Mouse (Mus musculus) intestine, embryonic 16.5 days (tissue): ENCODE results near the gene Parp12. TPM values are rescaled to one million over a fixed set of nuclear protein-coding genes. Genes with fewer than 3 reads are reported as not detected.

Experiments
- ATAC-seq: fragments of 200-750 bp; cut with Nextera tagmentation; 2 replicates; pipeline ENCODE4 v1.8.0; 2017; ENCODE audit warnings: moderate TSS enrichment, moderate library complexity
- H3K27ac ChIP-seq: fragments of 300-500 bp; sonication (generic); 2 replicates; pipeline ENCODE4 v1.5.1; 2014; ENCODE audit warnings: mild to moderate bottlenecking, low read length
- H3K27me3 ChIP-seq: fragments of 300-500 bp; sonication (generic); replicated peaks from 2 replicates; pipeline ENCODE4 v1.6.1; 2014; ENCODE audit warnings: low read length, control low read depth, mixed read lengths; ENCODE audit not compliant: control insufficient read depth, insufficient read depth
- H3K36me3 ChIP-seq: fragments of 300-500 bp; sonication (generic); 2 replicates; pipeline ENCODE4 v1.6.1; 2014; ENCODE audit warnings: low read length, control low read depth; ENCODE audit not compliant: control insufficient read depth, insufficient read depth
- H3K4me1 ChIP-seq: fragments of 300-500 bp; sonication (generic); 2 replicates; pipeline ENCODE4 v1.6.1; 2014; ENCODE audit warnings: low read length, control low read depth, mixed read lengths; ENCODE audit not compliant: control insufficient read depth, insufficient read depth
- H3K4me2 ChIP-seq: fragments of 300-500 bp; sonication (generic); 2 replicates; pipeline ENCODE4 v1.6.1; 2014; ENCODE audit warnings: low read depth, low read length, control low read depth
- H3K4me3 ChIP-seq: fragments of 300-500 bp; sonication (generic); 2 replicates; pipeline ENCODE4 v1.5.1; 2014; ENCODE audit warnings: mild to moderate bottlenecking, low read length
- H3K9ac ChIP-seq: fragments of 300-500 bp; sonication (generic); 2 replicates; pipeline ENCODE4 v1.6.1; 2014; ENCODE audit warnings: low read depth, low read length
- H3K9me3 ChIP-seq: fragments of 300-500 bp; sonication (generic); 2 replicates; pipeline ENCODE4 v1.6.1; 2016; ENCODE audit warnings: low read length, control low read depth; ENCODE audit not compliant: control insufficient read depth
- WGBS: fragments of 180-500 bp; shearing (Covaris S2); extraction: QIAGEN DNeasy Blood & Tissue Kit; methylation state at CpG from one replicate; pipeline ENCODE4 v1.1.7; 2014; 5-methylcytosine and 5-hydroxymethylcytosine counted together
- polyA plus RNA-seq: library from polyadenylated mRNA; unstranded; fragments of >200 nt; fragmentation: Nextera tagmentation; extraction: Ambion mirVana; gene quantifications from 2 replicates; pipeline ENCODE4 v1.2.1, GENCODE M21; 2015

Gene Parp12
- polyA plus RNA-seq, 1 experiment from 2014 or later, result 6.2 TPM

DNA sequence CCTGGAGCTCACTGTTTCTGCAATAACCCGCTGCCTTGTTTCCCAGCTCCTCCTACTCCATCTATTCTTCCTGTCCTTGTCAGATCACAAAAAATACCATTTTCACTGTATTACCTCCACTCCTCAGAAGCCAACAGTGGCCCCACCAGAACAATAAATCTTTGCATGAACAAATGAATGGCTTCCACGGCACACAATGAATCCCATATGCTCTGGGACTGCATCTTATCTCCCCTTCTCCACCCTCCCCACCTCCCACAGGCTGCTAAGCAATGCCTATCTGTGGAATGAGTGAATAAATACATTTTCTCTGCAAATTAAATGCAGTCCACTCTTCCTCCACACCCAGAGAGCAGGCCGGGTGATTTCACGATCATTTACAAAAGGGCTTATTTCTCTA, 57.0 kb downstream of the Parp12 start:
- ATAC-seq, result no peak
- Histone ChIP-seq H3K9ac (no peak overlapping the region), H3K27me3 (no peaks in the 10 kb centered on the region), H3K9me3 (no peaks in the 10 kb centered on the region), H3K4me3 (no peak overlapping the region), H3K4me2 (no peak overlapping the region), H3K4me1 (peaks cover 14% of the 10 kb centered on the region; the same call in 1 of the 2 replicates), H3K27ac (no peak overlapping the region), H3K36me3 (no peaks in the 10 kb centered on the region)
- WGBS, result 37% methylated on average over 4 of the region's 4 CpGs

DNA sequence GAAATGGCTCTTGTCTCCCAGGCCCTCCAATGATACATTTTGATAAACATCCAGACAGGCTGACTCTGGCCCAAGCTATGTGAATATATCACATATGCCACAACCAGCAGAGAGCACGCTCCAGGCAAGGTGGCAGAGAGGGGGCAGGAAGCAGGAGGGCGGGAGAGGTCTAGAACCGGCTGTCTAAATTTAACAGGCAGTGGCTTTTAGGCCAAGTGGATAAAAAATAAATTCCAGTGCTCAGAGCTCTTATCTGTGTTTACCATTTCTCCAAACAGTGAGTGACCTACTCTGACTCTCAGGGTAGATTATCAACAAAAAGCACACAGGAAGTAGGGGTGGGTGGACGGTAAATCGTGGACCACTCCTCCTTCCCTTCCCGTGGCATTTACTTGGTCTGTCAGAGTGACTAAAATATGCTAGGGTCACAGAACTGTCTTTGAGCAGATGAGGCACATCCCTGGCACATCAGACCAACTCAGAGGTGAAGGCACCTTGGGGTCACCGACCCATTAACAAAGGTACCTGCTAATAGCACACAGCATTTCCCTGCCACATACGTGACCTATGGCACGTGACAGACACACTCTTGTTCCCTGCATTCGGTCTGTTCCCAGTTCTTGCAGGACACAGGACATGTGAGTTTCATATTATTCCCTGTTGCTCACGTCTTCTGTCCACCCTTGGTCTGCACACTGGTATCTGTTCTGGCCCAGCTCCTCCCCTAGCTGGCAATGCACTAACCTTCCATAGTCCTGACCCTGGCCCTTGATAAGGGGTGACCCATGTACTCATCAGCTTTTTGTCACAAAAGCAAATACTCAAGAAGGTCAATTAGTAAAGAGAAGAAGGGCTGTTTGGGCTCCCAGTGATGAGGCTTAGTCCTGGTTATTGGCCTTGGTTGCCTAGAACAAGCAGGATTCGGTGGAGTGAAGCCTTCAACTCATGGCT, 58.3 kb downstream of the Parp12 start:
- peak; percentile 47 for ATAC-seq
- H3K27me3 ChIP-seq, result no peaks in the 10 kb centered on the region
- no peak overlapping the region for H3K27ac ChIP-seq
- no peak overlapping the region for H3K4me3 ChIP-seq
- no peak overlapping the region for H3K4me2 ChIP-seq
- peaks cover 19% of the 10 kb centered on the region for H3K4me1 ChIP-seq
- H3K9ac ChIP-seq, result no peak overlapping the region
- WGBS, result 38% methylated on average over 12 of the region's 12 CpGs
- no peaks in the 10 kb centered on the region for H3K9me3 ChIP-seq
- no peaks in the 10 kb centered on the region for H3K36me3 ChIP-seq

GRCm38 (mm10) chr6:39058936-39059335, 59.2 kb downstream of the Parp12 start:
- Histone ChIP-seq H3K4me1 (peaks cover 19% of the 10 kb centered on the region), H3K4me3 (no peak overlapping the region), H3K27ac (no peak overlapping the region), H3K27me3 (no peaks in the 10 kb centered on the region), H3K9ac (no peak overlapping the region), H3K36me3 (no peaks in the 10 kb centered on the region), H3K4me2 (no peak overlapping the region), H3K9me3 (no peaks in the 10 kb centered on the region)
- 20% methylated on average over 3 of the region's 3 CpGs for WGBS
- ATAC-seq, result no peak

- H3K4me2 ChIP-seq, result no peak overlapping the region
- H3K9me3 ChIP-seq, result no peaks in the 10 kb centered on the region
- no peak overlapping the region for H3K9ac ChIP-seq
- no peaks in the 10 kb centered on the region for H3K27me3 ChIP-seq
- 47% methylated on average over 3 of the region's 3 CpGs for WGBS
- peaks cover 19% of the 10 kb centered on the region for H3K4me1 ChIP-seq
- H3K36me3 ChIP-seq, result no peaks in the 10 kb centered on the region
- no peak for ATAC-seq
- H3K27ac ChIP-seq, result no peak overlapping the region
- H3K4me3 ChIP-seq, result no peak overlapping the region
Measured at GRCm38 (mm10) chr6:39058389-39058788, 59.8 kb downstream of the Parp12 start.

DNA sequence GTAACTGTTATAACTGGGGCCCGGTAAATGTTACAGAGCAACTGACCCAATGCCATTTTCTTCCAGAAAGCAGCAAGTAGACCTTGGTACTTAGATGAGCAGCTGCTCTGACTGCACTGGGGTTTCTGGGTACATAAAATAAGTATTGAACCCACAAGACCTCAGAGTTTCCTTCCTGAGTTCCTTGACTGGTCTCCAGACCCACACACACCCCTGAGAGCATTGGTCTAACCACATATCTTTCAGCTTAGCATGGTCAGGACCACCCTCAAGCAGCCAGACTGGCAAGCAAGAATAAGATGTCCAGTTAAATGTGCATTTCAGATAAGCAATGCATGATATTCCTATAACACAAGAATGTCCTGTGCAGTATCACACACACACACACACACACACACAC, 61.0 kb downstream of the Parp12 start:
- Histone ChIP-seq H3K4me1 (peaks cover 19% of the 10 kb centered on the region), H3K9ac (no peak overlapping the region), H3K4me3 (no peak overlapping the region), H3K9me3 (no peaks in the 10 kb centered on the region), H3K27me3 (no peaks in the 10 kb centered on the region), H3K36me3 (no peaks in the 10 kb centered on the region), H3K27ac (no peak overlapping the region), H3K4me2 (no peak overlapping the region)
- WGBS, result 68% methylated on average over 1 of the region's 1 CpGs
- no peak for ATAC-seq

DNA sequence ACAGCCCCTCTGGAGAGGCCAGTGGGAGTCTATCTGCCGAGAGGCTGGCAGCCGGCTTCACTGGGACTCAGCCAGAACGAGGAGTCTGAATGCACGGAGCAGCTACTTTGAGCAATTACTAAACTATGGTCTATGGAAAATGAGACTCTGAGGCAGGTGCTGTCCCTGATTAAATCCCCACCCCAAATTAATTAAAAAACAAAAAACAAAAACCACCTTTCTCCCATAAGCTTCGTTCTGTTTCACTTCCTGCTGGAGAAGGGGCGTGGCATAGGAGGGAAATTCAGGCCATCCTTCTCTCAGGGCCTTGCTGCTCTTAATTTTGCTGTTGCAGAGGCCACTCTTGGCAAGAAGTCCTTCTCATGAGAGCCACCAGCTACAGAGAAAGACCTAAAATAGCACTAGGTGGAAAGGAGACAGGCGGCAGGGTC, 62.3 kb downstream of the Parp12 start:
- no peak overlapping the region for H3K4me3 ChIP-seq
- 51% methylated on average over 7 of the region's 7 CpGs for WGBS

DNA sequence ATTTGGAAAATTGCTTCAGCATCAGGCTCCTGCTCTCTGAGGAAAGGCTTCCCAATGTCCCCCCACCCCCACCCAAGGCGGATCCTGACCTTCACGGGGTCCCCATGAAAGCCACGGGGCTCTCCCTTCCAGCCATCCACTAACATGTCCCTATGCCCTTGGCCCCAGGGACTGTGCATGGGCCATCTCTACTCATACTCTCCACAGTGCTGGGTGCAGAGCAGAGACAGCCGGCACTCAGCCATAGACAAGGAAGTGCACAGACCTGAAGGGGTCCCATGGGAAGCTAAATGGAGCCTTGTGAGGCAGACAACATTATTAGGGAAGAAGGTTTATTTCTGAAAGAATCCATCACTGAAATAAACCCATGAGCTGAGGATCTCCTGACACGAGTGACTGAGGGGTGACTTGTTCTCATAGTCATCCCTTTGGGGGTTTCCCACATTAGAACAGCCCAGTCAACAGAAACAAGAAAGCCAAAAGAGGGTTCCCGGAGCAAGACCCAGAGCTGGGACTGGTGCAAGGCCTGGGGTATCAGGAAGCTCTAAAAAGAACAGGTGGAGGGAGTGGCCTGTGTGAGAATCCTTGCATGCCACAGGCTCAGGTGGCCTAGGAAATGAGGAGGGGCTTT, 63.2 kb downstream of the Parp12 start:
- Histone ChIP-seq H3K4me3 (no peak overlapping the region), H3K4me2 (no peak overlapping the region), H3K27ac (no peak overlapping the region), H3K36me3 (no peaks in the 10 kb centered on the region), H3K9me3 (no peaks in the 10 kb centered on the region), H3K27me3 (no peaks in the 10 kb centered on the region), H3K9ac (no peak overlapping the region), H3K4me1 (peaks cover 19% of the 10 kb centered on the region)
- WGBS, result 78% methylated on average over 6 of the region's 6 CpGs
- ATAC-seq, result no peak

More for the DNA sequence above, 62.3 kb downstream of the Parp12 start:
- H3K9ac ChIP-seq, result 0 out of 2 replicates have a peak overlapping the region, but pooled peaks have one; percentile 27
- no peaks in the 10 kb centered on the region for H3K9me3 ChIP-seq
- peaks cover 23% of the 10 kb centered on the region for H3K4me1 ChIP-seq
- 0 out of 2 replicates have a peak overlapping the region, but pooled peaks have one; percentile 20 for H3K4me2 ChIP-seq
- no peaks in the 10 kb centered on the region for H3K36me3 ChIP-seq
- no peak overlapping the region for H3K27ac ChIP-seq
- ATAC-seq, result no peak
- H3K27me3 ChIP-seq, result no peaks in the 10 kb centered on the region

DNA sequence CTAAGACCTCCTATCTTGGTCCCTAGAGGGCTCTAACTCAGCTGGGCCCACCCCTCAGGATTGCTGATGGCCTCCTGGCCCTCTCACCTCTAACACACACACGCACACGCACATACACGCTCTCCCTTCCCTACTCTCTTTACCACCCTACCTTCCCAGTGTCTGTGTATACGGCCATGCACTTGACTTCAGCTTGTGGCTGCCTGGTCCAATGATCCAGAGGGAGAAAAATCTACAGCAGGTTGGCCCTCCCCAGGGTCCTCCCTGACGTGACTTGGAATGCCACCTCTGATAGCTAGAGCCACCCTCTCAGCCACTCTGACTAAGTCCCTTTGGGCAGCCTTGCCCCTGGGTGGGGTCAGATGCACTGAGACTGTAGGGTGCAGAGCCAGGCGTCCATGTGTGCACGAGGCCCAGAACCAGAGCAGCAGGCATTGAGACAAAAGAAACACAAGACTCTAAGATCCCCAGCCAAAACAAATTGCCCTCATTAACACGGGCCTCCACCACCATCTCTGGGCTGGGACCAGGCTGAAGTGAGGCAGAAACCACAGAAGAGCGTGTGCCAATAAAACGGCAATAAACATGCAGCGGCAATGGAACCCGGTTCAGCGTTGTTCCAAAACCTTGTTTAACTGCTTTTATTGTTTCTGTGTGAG, 63.8 kb downstream of the Parp12 start:
- peaks cover 15% of the 10 kb centered on the region for H3K4me1 ChIP-seq
- no peak overlapping the region for H3K27ac ChIP-seq
- H3K27me3 ChIP-seq, result no peaks in the 10 kb centered on the region
- H3K4me2 ChIP-seq, result no peak overlapping the region
- ATAC-seq, result no peak
- H3K4me3 ChIP-seq, result no peak overlapping the region
- H3K9me3 ChIP-seq, result no peaks in the 10 kb centered on the region
- no peaks in the 10 kb centered on the region for H3K36me3 ChIP-seq
- 73% methylated on average over 13 of the region's 13 CpGs for WGBS
- H3K9ac ChIP-seq, result no peak overlapping the region

DNA sequence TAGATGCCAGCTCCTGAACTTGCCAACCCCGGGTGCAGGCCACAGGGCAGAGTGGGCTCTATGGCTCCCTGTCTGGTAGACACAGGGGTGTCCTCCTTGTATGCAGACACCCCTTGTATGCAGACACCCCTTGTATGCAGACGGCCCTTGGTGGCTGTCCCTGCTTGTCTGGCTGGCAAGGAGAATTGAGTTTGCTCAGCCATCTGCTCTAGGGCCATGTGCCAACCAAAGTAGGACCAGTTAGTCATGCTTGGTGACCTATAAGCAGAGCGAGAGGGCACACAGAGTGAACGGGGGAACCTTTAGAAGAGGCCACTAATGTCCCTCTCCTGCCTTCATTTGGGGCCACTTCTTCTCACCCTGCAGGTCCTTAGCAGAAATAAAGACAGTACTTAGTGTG, 65.5 kb downstream of the Parp12 start:
- peaks cover 9% of the 10 kb centered on the region; the same call in 1 of the 2 replicates for H3K4me1 ChIP-seq
- no peaks in the 10 kb centered on the region for H3K36me3 ChIP-seq
- no peak for ATAC-seq
- no peak overlapping the region for H3K27ac ChIP-seq
- no peak overlapping the region for H3K4me3 ChIP-seq
- no peak overlapping the region for H3K4me2 ChIP-seq
- H3K9ac ChIP-seq, result no peak overlapping the region
- H3K9me3 ChIP-seq, result no peaks in the 10 kb centered on the region
- no peaks in the 10 kb centered on the region for H3K27me3 ChIP-seq
- 91% methylated on average over 4 of the region's 4 CpGs for WGBS
